Mouse (Mus musculus) cortical plate, adult 2 months (tissue): ENCODE data around the gene Cacybp.

ENCODE experiments used
- CTCF ChIP-seq: fragments of 200-500 bp; IDR thresholded peaks from 2 replicates; pipeline ENCODE4 v1.5.1; 2011; ENCODE audit warnings: mild to moderate bottlenecking, control low read depth, low read length; ENCODE audit not compliant: insufficient read depth; ENCODE audit errors: extremely low read depth
- POLR2A ChIP-seq: fragments of 200-500 bp; IDR thresholded peaks from 2 replicates; pipeline ENCODE4 v1.6.1; 2011; ENCODE audit warnings: mild to moderate bottlenecking, low read length, control low read depth; ENCODE audit not compliant: insufficient read depth; ENCODE audit errors: extremely low read depth

DNA sequence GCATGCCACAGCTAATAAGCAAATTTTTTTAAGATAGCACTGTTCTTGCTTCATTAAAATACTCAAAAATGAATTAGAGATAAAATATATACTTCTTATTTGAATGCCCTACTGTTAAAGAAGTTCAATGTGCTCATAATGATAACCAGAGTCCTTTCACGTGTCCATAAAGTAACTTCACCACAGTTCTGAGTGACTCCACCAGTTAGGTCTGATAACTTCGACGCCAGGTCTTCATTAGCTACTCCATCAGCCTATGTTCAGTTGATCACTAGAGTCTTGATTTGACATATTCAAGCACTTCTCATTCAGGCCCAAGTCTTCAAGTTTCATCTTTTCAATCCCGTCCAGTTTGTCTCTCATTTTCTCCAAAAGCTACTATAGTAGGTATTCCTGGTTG, 14.5 kb upstream of the Cacybp start:
- TF ChIP-seq CTCF (no peak), POLR2A (no peak)
